Mouse (Mus musculus) hindbrain, embryonic 16.5 days (tissue): ENCODE data around the gene Tmem232. TPM values are rescaled to one million over a fixed set of nuclear protein-coding genes. Genes with fewer than 3 reads are reported as not detected.
"Not testable (repeated sequence)": the region's sequence is repeated elsewhere in the genome, so short reads cannot be mapped to it uniquely, and the experiment has no call there.

Experiments
- ATAC-seq: fragments of 200-750 bp; cut with Nextera tagmentation; 2 replicates; pipeline ENCODE4 v1.8.0; 2017; ENCODE audit warnings: moderate TSS enrichment, moderate library complexity
- H3K27ac ChIP-seq: fragments of 300-500 bp; sonication (generic); 2 replicates; pipeline ENCODE4 v1.5.1; 2014; ENCODE audit warnings: low read depth, mild to moderate bottlenecking, control low read depth, low read length, moderate library complexity
- H3K27me3 ChIP-seq: fragments of 300-500 bp; sonication (generic); replicated peaks from 2 replicates; pipeline ENCODE4 v1.6.1; 2014; ENCODE audit warnings: low read length; ENCODE audit not compliant: control insufficient read depth, insufficient read depth
- H3K36me3 ChIP-seq: fragments of 300-500 bp; sonication (generic); 2 replicates; pipeline ENCODE4 v1.6.1; 2014; ENCODE audit warnings: mild to moderate bottlenecking, low read length, moderate library complexity, mixed read lengths; ENCODE audit not compliant: control insufficient read depth, insufficient read depth
- H3K4me1 ChIP-seq: fragments of 300-500 bp; sonication (generic); 2 replicates; pipeline ENCODE4 v1.6.1; 2014; ENCODE audit warnings: low read depth, low read length; ENCODE audit not compliant: control insufficient read depth, insufficient read depth
- H3K4me2 ChIP-seq: fragments of 300-500 bp; sonication (generic); 2 replicates; pipeline ENCODE4 v1.6.1; 2014; ENCODE audit warnings: mild to moderate bottlenecking, low read length, control low read depth, moderate library complexity
- H3K4me3 ChIP-seq: fragments of 300-500 bp; sonication (generic); 2 replicates; pipeline ENCODE4 v1.5.1; 2014; ENCODE audit warnings: mild to moderate bottlenecking, low read length, control low read depth, moderate library complexity
- H3K9ac ChIP-seq: fragments of 300-500 bp; sonication (generic); 2 replicates; pipeline ENCODE4 v1.6.1; 2014; ENCODE audit warnings: low read depth, mild to moderate bottlenecking, control low read depth, low read length, moderate library complexity
- H3K9me3 ChIP-seq: fragments of 300-500 bp; sonication (generic); 2 replicates; pipeline ENCODE4 v1.6.1; 2014; ENCODE audit warnings: mild to moderate bottlenecking, low read length, moderate library complexity; ENCODE audit not compliant: control insufficient read depth
- WGBS: fragments of 180-500 bp; shearing (Covaris S2); extraction: QIAGEN DNeasy Blood & Tissue Kit; methylation state at CpG from one replicate; pipeline ENCODE4 v1.1.7; 2014; 5-methylcytosine and 5-hydroxymethylcytosine counted together
- polyA plus RNA-seq: library from polyadenylated mRNA; unstranded; fragments of >200 nt; fragmentation: Nextera tagmentation; extraction: Ambion mirVana; gene quantifications from 2 replicates; pipeline ENCODE4 v1.2.1, GENCODE M21; 2015

The Tmem232 gene
- polyA plus RNA-seq, 1 experiment from 2014 or later = 0.68 TPM

DNA sequence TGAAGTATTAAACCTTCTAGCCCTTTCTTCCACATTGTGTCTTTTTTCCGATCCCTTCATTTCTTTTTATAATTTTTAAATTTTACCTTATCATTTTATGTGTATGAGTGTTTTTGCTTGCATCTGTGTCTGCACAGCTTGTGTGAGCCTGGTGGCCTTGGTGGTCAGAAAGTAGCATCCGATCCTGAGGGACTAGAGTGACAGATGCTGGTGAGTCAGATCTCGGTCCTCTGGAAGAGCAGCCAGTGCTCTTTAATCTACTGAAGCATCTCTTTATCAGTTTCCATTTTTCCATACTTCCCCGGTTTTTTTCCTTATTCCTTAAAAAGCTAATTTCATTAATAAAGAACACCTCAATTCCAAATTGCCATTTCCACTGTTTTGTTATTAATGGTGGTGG lies 9.8 kb upstream of the Tmem232 start:
- Histone ChIP-seq H3K4me1 (no peaks in the 10 kb centered on the region), H3K9ac (no peak overlapping the region), H3K36me3 (no peaks in the 10 kb centered on the region), H3K27me3 (no peaks in the 10 kb centered on the region), H3K9me3 (no peaks in the 10 kb centered on the region), H3K27ac (no peak overlapping the region), H3K4me3 (no peak overlapping the region), H3K4me2 (no peak overlapping the region)
- no peak for ATAC-seq
- 85% methylated on average over 4 of the region's 4 CpGs for WGBS

DNA sequence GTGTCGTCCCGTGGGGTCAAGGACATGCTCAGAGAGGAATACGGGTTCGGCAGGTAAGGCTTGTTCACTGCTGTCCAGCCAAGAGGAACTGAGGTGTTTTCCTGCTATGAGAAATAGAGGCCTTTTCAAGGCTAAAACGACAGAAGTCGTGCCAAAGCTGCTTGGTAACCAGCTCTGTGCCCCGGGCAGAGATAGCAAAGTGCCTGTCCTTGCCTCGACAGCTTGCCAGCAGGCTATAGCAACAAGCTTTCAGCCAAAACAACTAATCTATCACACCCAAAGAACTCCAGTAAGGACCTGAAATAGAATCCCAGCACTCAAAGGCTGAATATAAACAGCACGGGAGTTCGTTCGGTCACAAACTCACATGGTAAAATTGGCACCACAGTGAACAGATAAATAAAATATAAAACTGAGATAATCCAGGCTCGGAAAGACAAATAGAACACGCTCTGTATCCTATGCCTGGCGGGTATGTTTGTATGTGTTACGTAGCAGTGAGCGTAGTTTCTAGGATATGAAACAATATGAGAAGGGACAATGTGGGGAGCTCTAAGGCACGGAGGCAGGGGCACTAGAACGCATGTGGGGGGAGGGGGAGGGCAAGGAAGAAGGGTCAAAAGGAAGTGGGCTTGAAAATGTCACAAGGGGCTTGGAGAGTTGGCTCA lies 8.2 kb upstream of the Tmem232 start:
- no peak for ATAC-seq
- Histone ChIP-seq H3K4me2 (no peak overlapping the region), H3K4me3 (no peak overlapping the region), H3K36me3 (no peaks in the 10 kb centered on the region), H3K27ac (no peak overlapping the region), H3K4me1 (no peaks in the 10 kb centered on the region), H3K9ac (no peak overlapping the region), H3K27me3 (no peaks in the 10 kb centered on the region), H3K9me3 (no peaks in the 10 kb centered on the region)
- 70% methylated on average over 18 of the region's 18 CpGs for WGBS

DNA sequence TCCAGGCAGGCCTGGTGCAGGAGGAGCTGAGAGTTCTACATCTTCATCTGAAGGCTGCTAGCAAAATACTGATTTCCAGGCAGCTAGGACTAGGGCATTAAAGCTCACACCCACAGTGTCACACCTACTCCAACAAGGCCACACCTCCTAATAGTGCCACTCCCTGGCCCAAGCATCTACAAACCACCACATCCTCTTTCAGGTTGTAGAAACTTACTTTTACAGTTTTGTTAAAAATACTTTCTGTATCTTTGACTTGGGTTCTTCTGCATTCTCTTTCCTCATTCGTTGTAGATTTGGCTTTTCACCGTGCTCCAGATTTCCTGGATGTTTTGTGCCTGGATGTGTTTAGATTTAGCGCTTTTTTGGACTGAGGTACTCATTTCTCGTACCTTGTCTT lies 5.6 kb upstream of the Tmem232 start:
- not testable (repeated sequence) for H3K36me3 ChIP-seq, ATAC-seq, H3K9me3 ChIP-seq, H3K27me3 ChIP-seq, H3K4me2 ChIP-seq, H3K4me3 ChIP-seq, H3K27ac ChIP-seq, H3K9ac ChIP-seq, H3K4me1 ChIP-seq
- WGBS = 95% methylated on average over 4 of the region's 4 CpGs

DNA sequence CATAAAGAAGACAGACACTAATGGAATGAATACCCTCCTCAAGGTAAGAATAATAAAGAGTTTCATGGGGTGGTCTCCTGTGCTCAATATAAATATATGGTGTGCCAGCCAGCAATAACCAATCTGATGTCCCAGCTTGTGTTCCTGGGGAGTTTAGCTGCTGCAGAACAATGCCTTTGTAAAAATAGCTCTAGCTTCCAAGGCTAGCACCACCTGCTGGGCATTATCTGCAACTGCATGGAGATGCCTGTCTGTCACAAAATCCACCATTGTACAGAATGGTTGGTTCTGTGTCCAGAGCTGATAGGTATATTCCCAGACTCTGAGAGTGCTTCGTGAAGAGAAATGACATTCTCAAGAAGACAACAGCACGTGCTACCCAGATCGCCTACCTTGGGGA lies 4.4 kb downstream of the Tmem232 start:
- H3K36me3 ChIP-seq = no peaks in the 10 kb centered on the region
- H3K4me3 ChIP-seq = no peak overlapping the region
- no peak for ATAC-seq
- no peak overlapping the region for H3K27ac ChIP-seq
- H3K9me3 ChIP-seq = no peaks in the 10 kb centered on the region
- no peaks in the 10 kb centered on the region for H3K27me3 ChIP-seq
- no peak overlapping the region for H3K4me2 ChIP-seq
- 22% methylated on average over 3 of the region's 3 CpGs for WGBS
- H3K9ac ChIP-seq = no peak overlapping the region
- H3K4me1 ChIP-seq = peaks cover 3% of the 10 kb centered on the region; the same call in 1 of the 2 replicates

DNA sequence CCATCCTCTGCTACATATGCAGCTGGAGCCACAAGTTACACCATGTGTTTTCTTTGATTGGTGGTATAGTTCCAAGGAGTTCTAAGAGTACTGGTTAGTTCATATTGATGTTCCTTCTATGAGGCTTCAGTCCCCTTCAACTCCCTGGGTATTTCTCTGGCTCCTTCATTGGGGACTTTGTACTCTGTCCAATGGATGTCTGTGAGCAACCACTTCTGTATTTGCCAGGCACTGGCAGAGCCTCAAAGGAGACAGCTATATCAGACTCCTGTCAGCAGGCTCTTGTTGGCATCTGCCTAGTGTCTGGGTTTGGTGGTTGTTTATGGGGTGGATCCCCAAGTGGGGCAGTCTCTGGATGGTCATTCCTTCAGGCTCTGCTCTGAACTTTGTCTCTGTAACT lies 8.2 kb downstream of the Tmem232 start:
- H3K36me3 ChIP-seq, H3K9me3 ChIP-seq, H3K4me3 ChIP-seq, H3K27ac ChIP-seq, H3K4me1 ChIP-seq, H3K9ac ChIP-seq, H3K4me2 ChIP-seq, H3K27me3 ChIP-seq, ATAC-seq: not testable (repeated sequence)

DNA sequence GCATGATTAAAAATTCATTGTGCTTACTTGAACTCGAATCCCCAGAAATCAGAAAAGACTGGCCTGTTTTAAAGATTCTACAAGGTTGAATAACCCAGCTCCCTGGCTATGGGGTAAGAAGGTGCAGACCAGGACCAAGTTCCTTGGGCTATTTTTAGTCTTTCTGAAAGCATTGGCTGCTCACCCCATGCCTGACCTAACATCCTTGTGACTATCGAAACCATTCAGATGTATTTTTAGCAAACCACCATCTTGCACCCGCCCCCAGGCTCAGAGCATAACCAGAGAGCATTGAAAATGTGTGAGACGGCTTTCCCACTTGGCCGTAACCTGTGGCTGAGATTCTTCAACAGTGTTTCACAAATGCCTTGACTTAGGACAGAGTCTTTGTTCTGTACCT lies 13.1 kb downstream of the Tmem232 start:
- H3K4me1 ChIP-seq = no peaks in the 10 kb centered on the region
- WGBS = 83% methylated on average over 5 of the region's 5 CpGs
- no peak overlapping the region for H3K4me3 ChIP-seq
- H3K27ac ChIP-seq = no peak overlapping the region
- H3K9me3 ChIP-seq = no peaks in the 10 kb centered on the region
- H3K4me2 ChIP-seq = no peak overlapping the region
- H3K9ac ChIP-seq = no peak overlapping the region
- no peak for ATAC-seq
- H3K27me3 ChIP-seq = no peaks in the 10 kb centered on the region
- H3K36me3 ChIP-seq = no peaks in the 10 kb centered on the region

DNA sequence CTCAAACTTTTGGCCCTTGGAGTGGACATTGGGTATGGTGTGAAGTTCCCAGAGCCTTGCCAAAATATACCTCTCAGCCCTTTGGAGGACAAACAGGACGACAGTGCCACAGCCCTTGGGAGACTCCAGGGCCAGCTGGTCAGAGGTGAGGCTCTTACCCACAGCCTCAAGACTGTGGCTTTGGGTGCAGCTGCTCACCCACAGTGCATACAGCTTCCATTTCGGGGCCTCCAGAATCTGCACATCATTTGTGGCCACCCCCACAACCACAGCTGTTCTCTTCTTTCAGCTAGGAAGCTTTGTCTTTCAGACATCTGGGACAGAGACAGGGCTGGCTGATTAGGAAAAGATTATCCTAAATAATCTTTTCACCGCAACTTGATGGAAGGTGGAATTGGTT lies 27.1 kb downstream of the Tmem232 start:
- no peak overlapping the region for H3K4me2 ChIP-seq
- no peak overlapping the region for H3K27ac ChIP-seq
- H3K27me3 ChIP-seq = no peaks in the 10 kb centered on the region
- H3K9ac ChIP-seq = no peak overlapping the region
- H3K4me1 ChIP-seq = no peaks in the 10 kb centered on the region
- no peak for ATAC-seq
- no peaks in the 10 kb centered on the region for H3K9me3 ChIP-seq
- no peaks in the 10 kb centered on the region for H3K36me3 ChIP-seq
- H3K4me3 ChIP-seq = no peak overlapping the region
- 89% methylated on average over 3 of the region's 3 CpGs for WGBS

DNA sequence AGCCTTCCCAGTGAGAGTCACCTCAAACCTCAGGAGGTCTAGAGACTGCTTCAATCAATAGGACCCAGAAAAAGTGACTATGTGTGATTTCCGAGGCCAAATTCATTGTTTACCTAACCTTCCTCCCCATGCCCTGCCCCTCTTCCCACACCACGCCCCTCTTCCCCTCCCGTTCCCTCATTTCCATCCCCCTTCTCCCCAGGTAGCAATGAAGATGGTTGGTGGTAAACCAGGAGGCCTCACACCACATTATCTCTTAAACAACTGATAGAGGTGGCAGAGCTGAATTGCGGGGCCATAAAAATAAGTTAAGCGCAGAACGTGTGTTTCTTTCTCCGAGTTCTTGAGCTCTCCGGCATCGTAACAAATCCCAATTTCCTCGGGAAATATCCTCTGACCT lies 55.9 kb downstream of the Tmem232 start:
- H3K4me2 ChIP-seq = no peak overlapping the region
- H3K27me3 ChIP-seq = no peaks in the 10 kb centered on the region
- H3K9me3 ChIP-seq = no peaks in the 10 kb centered on the region
- no peaks in the 10 kb centered on the region for H3K36me3 ChIP-seq
- no peak for ATAC-seq
- H3K27ac ChIP-seq = no peak overlapping the region
- H3K4me3 ChIP-seq = no peak overlapping the region
- H3K4me1 ChIP-seq = no peaks in the 10 kb centered on the region
- H3K9ac ChIP-seq = no peak overlapping the region
- WGBS = 75% methylated on average over 10 of the region's 10 CpGs

DNA sequence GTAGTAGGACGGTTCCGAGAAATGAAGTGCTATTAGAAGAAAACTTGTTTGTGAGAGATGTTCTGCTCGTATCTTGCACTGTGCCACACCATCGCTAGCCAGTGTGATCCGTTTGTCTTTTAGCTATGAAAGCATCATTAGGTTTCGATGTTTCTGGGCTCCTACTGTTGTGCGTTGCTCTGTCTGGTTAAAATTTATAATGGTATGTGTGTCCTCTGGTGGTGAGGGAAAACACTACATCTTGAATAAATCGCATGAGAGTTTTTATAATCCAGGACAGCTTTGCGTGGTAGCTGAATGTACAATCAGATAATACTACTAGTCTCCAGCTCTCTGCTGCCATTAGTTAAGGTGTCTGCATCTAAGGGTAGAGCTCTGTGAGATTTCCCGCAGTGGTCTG lies 63.8 kb downstream of the Tmem232 start:
- H3K36me3 ChIP-seq = no peaks in the 10 kb centered on the region
- 90% methylated on average over 10 of the region's 10 CpGs for WGBS
- no peaks in the 10 kb centered on the region for H3K4me1 ChIP-seq
- no peak overlapping the region for H3K27ac ChIP-seq
- H3K9me3 ChIP-seq = no peaks in the 10 kb centered on the region
- no peaks in the 10 kb centered on the region for H3K27me3 ChIP-seq
- no peak for ATAC-seq
- H3K4me2 ChIP-seq = no peak overlapping the region
- no peak overlapping the region for H3K4me3 ChIP-seq
- no peak overlapping the region for H3K9ac ChIP-seq

DNA sequence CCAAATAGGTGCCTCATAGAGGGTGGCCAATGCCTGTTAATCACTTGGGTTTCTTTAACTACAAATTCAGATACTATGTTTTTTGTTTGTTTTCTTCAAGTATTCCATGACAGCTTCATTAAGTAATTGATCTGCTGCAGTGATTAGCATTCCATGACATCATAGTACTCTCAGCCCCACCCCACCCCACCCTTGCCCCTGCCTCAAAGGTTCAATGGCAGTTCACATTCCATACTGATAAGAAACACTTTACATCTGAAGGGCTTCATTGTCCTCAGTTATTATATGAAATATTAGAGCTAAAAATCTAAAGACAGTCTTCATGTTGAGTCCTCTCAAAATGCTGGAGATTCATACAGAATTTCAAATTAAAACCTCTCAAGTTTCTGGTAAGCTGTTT lies 89.8 kb downstream of the Tmem232 start:
- H3K4me2 ChIP-seq = no peak overlapping the region
- no peak for ATAC-seq
- no peaks in the 10 kb centered on the region for H3K27me3 ChIP-seq
- no peak overlapping the region for H3K27ac ChIP-seq
- H3K36me3 ChIP-seq = no peaks in the 10 kb centered on the region
- H3K4me1 ChIP-seq = no peaks in the 10 kb centered on the region
- no peaks in the 10 kb centered on the region for H3K9me3 ChIP-seq
- H3K4me3 ChIP-seq = no peak overlapping the region
- H3K9ac ChIP-seq = no peak overlapping the region
